Mouse (Mus musculus): ENCODE results near the gene Zscan4e. TPM values are rescaled to one million over a fixed set of nuclear protein-coding genes. Genes with fewer than 3 reads are reported as not detected.
"Not testable (repeated sequence)": the region's sequence is repeated elsewhere in the genome, so short reads cannot be mapped to it uniquely, and the experiment has no call there.

The Zscan4e gene
- total RNA-seq (2014; rRNA removed) = not detected in 2 replicates
- polyA plus RNA-seq (2015; fragmentation: Nextera tagmentation; extraction: Ambion mirVana) = not detected in 2 replicates

DNA sequence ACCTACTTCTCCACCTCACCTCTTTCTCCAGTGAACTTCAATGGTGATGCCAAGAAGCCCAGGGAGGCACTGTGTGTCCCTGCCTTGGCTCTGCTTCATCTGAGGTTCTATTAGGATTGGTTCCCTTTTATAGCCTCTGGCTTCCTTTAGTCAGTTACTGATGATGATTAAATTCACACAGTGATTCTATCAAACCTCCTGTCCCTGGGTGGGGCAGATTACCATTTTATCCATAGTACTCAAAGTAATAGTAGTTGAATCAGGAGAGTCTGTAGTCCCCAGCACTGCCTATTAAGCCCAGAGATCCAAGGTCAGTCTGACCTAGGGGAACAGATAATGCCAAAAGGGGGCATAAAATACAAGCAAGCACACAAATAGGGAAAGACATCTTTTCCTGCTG is at the start of gene Zscan4e:
Zscan4e (minus strand) TSS at position 101 of the 400 bp plus-strand sequence.
- DNase-seq; H3K9ac ChIP-seq; ATAC-seq; H3K4me3 ChIP-seq (ENCODE audit: low read depth, low read length); H3K9me3 ChIP-seq (ENCODE audit: low read length); H3K27me3 ChIP-seq (ENCODE audit: insufficient read depth, low read length); H3K4me2 ChIP-seq (ENCODE audit: low read depth); H3K36me3 ChIP-seq (ENCODE audit: insufficient read depth); H3K4me1 ChIP-seq (ENCODE audit: insufficient read depth); H3K27ac ChIP-seq (ENCODE audit: low read depth, low read length): not testable (repeated sequence)

Small RNA genes lying within 50 kb of the gene (microRNA-seq; reads per million reads assigned to microRNA genes)
- 0 reads per million in 2 experiments for gene Gm23087
- 0 reads per million in 2 experiments for gene Gm26248

Other genes with a start within 250 kb of the Zscan4e start
- not detected in 2 replicates for gene Zscan4-ps1, start 241.0 kb downstream of the Zscan4e start, total RNA-seq (2014; rRNA removed)
- not detected in 2 replicates for gene Zscan4-ps1, start 241.0 kb downstream of the Zscan4e start, polyA plus RNA-seq (2015; fragmentation: Nextera tagmentation; extraction: Ambion mirVana)
- gene Zscan4d, start 144.5 kb downstream of the Zscan4e start, total RNA-seq (2014; rRNA removed) = not detected in 2 replicates
- gene Zscan4d, start 144.5 kb downstream of the Zscan4e start, polyA plus RNA-seq (2015; fragmentation: Nextera tagmentation; extraction: Ambion mirVana) = not detected in 2 replicates
- not detected in 2 replicates for gene Zscan4f, start 87.2 kb upstream of the Zscan4e start, total RNA-seq (2014; rRNA removed)
- gene Zscan4f, start 87.2 kb upstream of the Zscan4e start, polyA plus RNA-seq (2015; fragmentation: Nextera tagmentation; extraction: Ambion mirVana) = not detected in 2 replicates
- gene Zscan4-ps2, start 203.6 kb upstream of the Zscan4e start, total RNA-seq (2014; rRNA removed) = not detected in 2 replicates
- gene Zscan4-ps2, start 203.6 kb upstream of the Zscan4e start, polyA plus RNA-seq (2015; fragmentation: Nextera tagmentation; extraction: Ambion mirVana) = not detected in 2 replicates